Mouse (Mus musculus) stomach, postnatal 0 days (tissue): ENCODE results near the gene Cxcr4. TPM values are rescaled to one million over a fixed set of nuclear protein-coding genes. Genes with fewer than 3 reads are reported as not detected.
A peak's percentile ranks its signal among the peaks of the same experiment; 100 is the strongest.

Experiments
- ATAC-seq: fragments of 200-750 bp; cut with Nextera tagmentation; 2 replicates; pipeline ENCODE4 v1.8.0; 2017; ENCODE audit not compliant: low FRiP score, low TSS enrichment
- DNase-seq: peaks from one replicate; pipeline ENCODE4 v3.0.0-alpha.2; 2016; ENCODE audit warnings: low spot score
- H3K27ac ChIP-seq: fragments of 300-500 bp; sonication (generic); replicated peaks from 2 replicates; pipeline ENCODE4 v1.5.1; 2014; ENCODE audit warnings: mild to moderate bottlenecking, control low read depth
- H3K27me3 ChIP-seq: fragments of 300-500 bp; sonication (generic); 2 replicates; pipeline ENCODE4 v1.6.1; 2014; ENCODE audit warnings: low read length; ENCODE audit not compliant: control insufficient read depth, insufficient read depth
- H3K36me3 ChIP-seq: fragments of 300-500 bp; sonication (generic); 2 replicates; pipeline ENCODE4 v1.6.1; 2014; ENCODE audit warnings: low read length, mixed read lengths; ENCODE audit not compliant: control insufficient read depth, insufficient read depth
- H3K4me1 ChIP-seq: fragments of 300-500 bp; sonication (generic); replicated peaks from 2 replicates; pipeline ENCODE4 v1.6.1; 2014; ENCODE audit warnings: antibody characterized with exemption; ENCODE audit not compliant: control insufficient read depth, insufficient read depth
- H3K4me2 ChIP-seq: fragments of 300-500 bp; sonication (generic); replicated peaks from 2 replicates; pipeline ENCODE4 v1.6.1; 2014; ENCODE audit warnings: low read depth, mild to moderate bottlenecking, control low read depth, moderate library complexity
- H3K4me3 ChIP-seq: fragments of 300-500 bp; sonication (generic); 2 replicates; pipeline ENCODE4 v1.5.1; 2014; ENCODE audit warnings: low read depth, low read length, control low read depth
- H3K9ac ChIP-seq: fragments of 300-500 bp; sonication (generic); 2 replicates; pipeline ENCODE4 v1.6.1; 2014; ENCODE audit warnings: mild to moderate bottlenecking, low read length, control low read depth, mixed read lengths
- H3K9me3 ChIP-seq: fragments of 300-500 bp; sonication (generic); 2 replicates; pipeline ENCODE4 v1.6.1; 2016; ENCODE audit warnings: low read length; ENCODE audit not compliant: control insufficient read depth
- CTCF ChIP-seq: IDR thresholded peaks from 2 replicates; pipeline ENCODE4 v1.5.1; 2016; ENCODE audit warnings: antibody characterized with exemption, low read depth, mild to moderate bottlenecking, moderate library complexity
- EP300 ChIP-seq: optimal IDR thresholded peaks from 2 replicates; pipeline ENCODE3; 2016; ENCODE audit warnings: antibody characterized with exemption
- WGBS: fragments of 180-500 bp; shearing (Covaris S2); extraction: QIAGEN DNeasy Blood & Tissue Kit; methylation state at CpG from one replicate; pipeline ENCODE4 v1.1.7; 2014; 5-methylcytosine and 5-hydroxymethylcytosine counted together
- polyA plus RNA-seq: library from polyadenylated mRNA; unstranded; fragments of >200 nt; fragmentation: Nextera tagmentation; extraction: Ambion mirVana; gene quantifications from 2 replicates; pipeline ENCODE4 v1.2.1, GENCODE M21; 2015

The Cxcr4 gene
- polyA plus RNA-seq, 1 experiment from 2014 or later: 2.0 TPM

GRCm38 (mm10) chr1:128552545-128552944 is 39.5 kb downstream of the Cxcr4 start:
- TF ChIP-seq EP300 (no peak), CTCF (no peak)
- no peaks in the 10 kb centered on the region for H3K36me3 ChIP-seq
- no peaks in the 10 kb centered on the region for H3K27me3 ChIP-seq
- ATAC-seq: no peak
- no peak overlapping the region for H3K9ac ChIP-seq
- no peak overlapping the region for H3K4me2 ChIP-seq
- H3K9me3 ChIP-seq: no peaks in the 10 kb centered on the region
- no peak overlapping the region for H3K27ac ChIP-seq
- no peaks in the 10 kb centered on the region for H3K4me1 ChIP-seq
- no peak overlapping the region for H3K4me3 ChIP-seq
- no peak for DNase-seq

- ATAC-seq (no peak), DNase-seq (peak; percentile 22)
- Histone ChIP-seq H3K4me1 (no peaks in the 10 kb centered on the region), H3K27ac (no peak overlapping the region), H3K4me2 (no peak overlapping the region), H3K27me3 (no peaks in the 10 kb centered on the region), H3K9me3 (no peaks in the 10 kb centered on the region), H3K9ac (no peak overlapping the region), H3K36me3 (no peaks in the 10 kb centered on the region), H3K4me3 (no peak overlapping the region)
- WGBS: 22% methylated on average over 8 of the region's 8 CpGs
- TF ChIP-seq CTCF (peak; percentile 39), EP300 (no peak)
These were observed 40.2 kb downstream of the Cxcr4 start for GRCm38 (mm10) chr1:128551743-128552397.

GRCm38 (mm10) chr1:128549442-128549841 is 42.7 kb downstream of the Cxcr4 start:
- H3K27ac ChIP-seq: no peak overlapping the region
- no peak for DNase-seq
- H3K4me2 ChIP-seq: no peak overlapping the region
- H3K9ac ChIP-seq: no peak overlapping the region
- ATAC-seq: no peak
- H3K4me3 ChIP-seq: no peak overlapping the region
- 58% methylated on average over 5 of the region's 5 CpGs for WGBS
- H3K9me3 ChIP-seq: no peaks in the 10 kb centered on the region
- TF ChIP-seq EP300 (no peak), CTCF (no peak)
- no peaks in the 10 kb centered on the region for H3K4me1 ChIP-seq
- no peaks in the 10 kb centered on the region for H3K27me3 ChIP-seq
- no peaks in the 10 kb centered on the region for H3K36me3 ChIP-seq

- Histone ChIP-seq H3K9me3 (no peaks in the 10 kb centered on the region), H3K36me3 (no peaks in the 10 kb centered on the region), H3K27me3 (no peaks in the 10 kb centered on the region), H3K4me3 (no peak overlapping the region), H3K4me2 (no peak overlapping the region), H3K4me1 (no peaks in the 10 kb centered on the region), H3K27ac (no peak overlapping the region), H3K9ac (no peak overlapping the region)
- TF ChIP-seq EP300: no peak
- TF ChIP-seq CTCF: no peak
- no peak for ATAC-seq
- DNase-seq: no peak
- 54% methylated on average over 3 of the region's 3 CpGs for WGBS
These were observed 43.1 kb downstream of the Cxcr4 start for GRCm38 (mm10) chr1:128549007-128549406.

- Histone ChIP-seq H3K4me3 (no peak overlapping the region), H3K4me2 (no peak overlapping the region), H3K9me3 (no peaks in the 10 kb centered on the region), H3K4me1 (no peaks in the 10 kb centered on the region), H3K27me3 (no peaks in the 10 kb centered on the region), H3K36me3 (no peaks in the 10 kb centered on the region), H3K9ac (no peak overlapping the region), H3K27ac (no peak overlapping the region)
- ATAC-seq: no peak
- TF ChIP-seq EP300 (no peak), CTCF (no peak)
- DNase-seq: no peak
- 62% methylated on average over 5 of the region's 5 CpGs for WGBS
These were observed 43.7 kb downstream of the Cxcr4 start for GRCm38 (mm10) chr1:128548220-128548998.

GRCm38 (mm10) chr1:128545672-128546071 is 46.4 kb downstream of the Cxcr4 start:
- Histone ChIP-seq H3K4me3 (no peak overlapping the region), H3K36me3 (no peaks in the 10 kb centered on the region), H3K27ac (no peak overlapping the region), H3K4me1 (no peaks in the 10 kb centered on the region), H3K4me2 (no peak overlapping the region), H3K27me3 (no peaks in the 10 kb centered on the region), H3K9ac (no peak overlapping the region), H3K9me3 (no peaks in the 10 kb centered on the region)
- WGBS: 82% methylated on average over 6 of the region's 6 CpGs
- TF ChIP-seq EP300 (no peak), CTCF (no peak)
- ATAC-seq: no peak
- DNase-seq: no peak
